1 mouse cellular context compared by ENCODE assay signal in the genomic region with DNA sequence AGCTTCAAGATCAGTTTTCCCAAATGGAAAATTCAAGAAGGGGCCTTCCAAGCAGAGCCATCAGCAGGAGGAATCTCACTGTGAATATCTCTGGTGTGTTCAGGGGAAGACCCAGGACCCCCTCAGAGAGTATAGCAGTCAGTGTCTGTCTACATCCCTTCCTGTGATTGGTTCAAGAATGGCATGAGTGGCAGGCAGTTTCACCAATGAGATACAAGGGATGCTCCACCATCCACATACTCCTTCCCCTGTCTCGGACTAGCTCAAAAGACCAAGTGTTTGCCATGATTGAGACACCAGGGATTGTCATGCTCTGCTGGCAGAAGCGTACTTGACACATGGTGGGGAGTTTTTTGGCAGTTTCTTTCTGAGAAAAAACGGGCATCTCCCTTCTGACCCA.
TF ChIP-seq lines count a peak whose summit lies in the region.

No protein-coding gene starts in this region.

TF ChIP-seq in MEL, 35 proteins besides CTCF, POLR2A, EP300 and RAD21:
- no peak for TF ChIP-seq NELFE (IDR thresholded peaks at IDR 0.05; ENCODE audit: low read depth, low read length)
- TF ChIP-seq ZC3H11A (IDR thresholded peaks at IDR 0.05; ENCODE audit: low read depth, low read length), result no peak
- TF ChIP-seq MXI1 (IDR thresholded peaks at IDR 0.05; ENCODE audit: low read depth, low read length), result no peak
- no peak for TF ChIP-seq ZKSCAN1 (IDR thresholded peaks at IDR 0.05; ENCODE audit: low read depth, low read length)
- no peak for TF ChIP-seq CHD1 (IDR thresholded peaks at IDR 0.05; ENCODE audit: low read depth, low read length)
- no peak for TF ChIP-seq RCOR1 (IDR thresholded peaks at IDR 0.05; ENCODE audit: low read depth, low read length)
- TF ChIP-seq CHD2 (IDR thresholded peaks at IDR 0.05; ENCODE audit: low read length), result no peak
- TF ChIP-seq MYC (IDR thresholded peaks at IDR 0.05; ENCODE audit: low read depth, low read length), result no peak
- TF ChIP-seq GABPA (IDR thresholded peaks at IDR 0.05; ENCODE audit: low read depth, low read length), result no peak
- TF ChIP-seq ZNF384 (IDR thresholded peaks at IDR 0.05; ENCODE audit: low read depth, low read length), result no peak
- no peak for TF ChIP-seq HCFC1 (IDR thresholded peaks at IDR 0.05; ENCODE audit: low read depth, low read length)
- TF ChIP-seq MAX (IDR thresholded peaks at IDR 0.05; ENCODE audit: low read length), result no peak
- TF ChIP-seq GATA1 (IDR thresholded peaks at IDR 0.05; ENCODE audit: low read depth, low read length), result no peak
- TF ChIP-seq MYB (IDR thresholded peaks at IDR 0.05; ENCODE audit: low read depth, low read length), result no peak
- TF ChIP-seq POLR2AphosphoS2 (IDR thresholded peaks at IDR 0.05; ENCODE audit: low read length), result no peak
- TF ChIP-seq TAL1 (IDR thresholded peaks at IDR 0.05; ENCODE audit: low read length), result no peak
- no peak for TF ChIP-seq MAFK (IDR thresholded peaks at IDR 0.05; ENCODE audit: borderline replicate concordance, low read depth, low read length)
- TF ChIP-seq ZMIZ1 (IDR thresholded peaks at IDR 0.05; ENCODE audit: low read depth, low read length), result no peak
- no peak for TF ChIP-seq SIN3A (IDR thresholded peaks at IDR 0.05; ENCODE audit: low read length)
